Mouse (Mus musculus) limb, embryonic 14.5 days (tissue): ENCODE results near the gene Invs. TPM values are rescaled to one million over a fixed set of nuclear protein-coding genes. Genes with fewer than 3 reads are reported as not detected.

Experiments
- ATAC-seq: fragments of 200-750 bp; cut with Nextera tagmentation; 2 replicates; pipeline ENCODE4 v1.8.0; 2017; ENCODE audit warnings: low read depth, moderate number of reproducible peaks, moderate TSS enrichment; ENCODE audit not compliant: low FRiP score
- DNase-seq: peaks from one replicate; pipeline ENCODE4 v3.0.0-alpha.2; 2015; ENCODE audit warnings: low spot score
- H3K27ac ChIP-seq: fragments of 300-500 bp; sonication (generic); replicated peaks from 2 replicates; pipeline ENCODE4 v1.5.1; 2014; ENCODE audit warnings: low read depth, mild to moderate bottlenecking, low read length, moderate library complexity, mixed read lengths
- H3K27me3 ChIP-seq: fragments of 300-500 bp; sonication (generic); 2 replicates; pipeline ENCODE4 v1.6.1; 2014; ENCODE audit warnings: low read length, mixed read lengths; ENCODE audit not compliant: control insufficient read depth, insufficient read depth
- H3K36me3 ChIP-seq: fragments of 300-500 bp; sonication (generic); 2 replicates; pipeline ENCODE4 v1.6.1; 2014; ENCODE audit warnings: mild to moderate bottlenecking, low read length, moderate library complexity, mixed read lengths; ENCODE audit not compliant: control insufficient read depth, insufficient read depth
- H3K4me1 ChIP-seq: fragments of 300-500 bp; sonication (generic); 2 replicates; pipeline ENCODE4 v1.6.1; 2014; ENCODE audit warnings: antibody characterized with exemption, low read length, mixed read lengths; ENCODE audit not compliant: control insufficient read depth, insufficient read depth
- H3K4me2 ChIP-seq: fragments of 300-500 bp; sonication (generic); replicated peaks from 2 replicates; pipeline ENCODE4 v1.6.1; 2014; ENCODE audit warnings: low read depth, mild to moderate bottlenecking, low read length, moderate library complexity; ENCODE audit not compliant: severe bottlenecking
- H3K4me3 ChIP-seq: fragments of 300-500 bp; sonication (generic); replicated peaks from 2 replicates; pipeline ENCODE4 v1.5.1; 2014; ENCODE audit warnings: low read length
- H3K9ac ChIP-seq: fragments of 300-500 bp; sonication (generic); 2 replicates; pipeline ENCODE4 v1.6.1; 2014; ENCODE audit warnings: mild to moderate bottlenecking, low read depth, low read length, moderate library complexity; ENCODE audit not compliant: severe bottlenecking
- H3K9me3 ChIP-seq: fragments of 300-500 bp; sonication (generic); 2 replicates; pipeline ENCODE4 v1.6.1; 2016; ENCODE audit warnings: low read length; ENCODE audit not compliant: control insufficient read depth
- POLR2A ChIP-seq: fragments of 200-500 bp; IDR thresholded peaks from 2 replicates; pipeline ENCODE4 v1.8.0; 2012; ENCODE audit warnings: inconsistent platforms, mild to moderate bottlenecking, moderate library complexity, borderline replicate concordance; ENCODE audit not compliant: insufficient read depth, insufficient read length; ENCODE audit errors: extremely low read depth
- WGBS: fragments of 180-500 bp; shearing (Covaris S2); extraction: QIAGEN DNeasy Blood & Tissue Kit; methylation state at CpG from one replicate; pipeline ENCODE4 v1.1.7; 2014; 5-methylcytosine and 5-hydroxymethylcytosine counted together
- polyA plus RNA-seq, 2 experiments: library from polyadenylated mRNA; depleted of rRNA in 1 of 2; stranded (reverse) in 1 of 2; unstranded in 1 of 2; fragments of >200 nt; fragmentation: Nextera tagmentation in 1 of 2; extraction: Ambion mirVana in 1 of 2; gene quantifications; 2 replicates each; pipeline versions ENCODE4 v1.2.1 to v1.2.3; 2012 to 2014

Invs gene
- polyA plus RNA-seq, 2 experiments = 6.5 to 7.8 TPM

DNA sequence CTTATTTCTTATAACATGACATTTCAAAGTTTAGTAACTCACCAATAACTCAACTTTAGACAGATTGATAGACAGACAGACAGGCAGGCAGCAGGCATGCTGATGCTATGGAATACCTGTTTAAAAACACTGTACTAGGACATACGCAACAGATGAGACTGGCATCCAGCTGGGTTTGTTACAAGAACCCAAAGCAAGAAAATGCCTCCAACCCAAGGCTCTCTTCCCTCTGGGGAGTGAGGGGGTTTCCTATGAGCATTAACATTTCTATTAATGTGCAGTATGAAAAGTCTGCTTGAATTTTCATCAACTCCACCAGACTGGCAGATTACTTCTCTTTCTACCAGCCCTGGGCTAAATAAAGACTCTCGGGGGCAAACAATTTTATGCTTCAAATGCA lies 35.3 kb upstream of the Invs start:
- Histone ChIP-seq H3K9ac (no peak overlapping the region), H3K27ac (no peak overlapping the region), H3K4me2 (no peak overlapping the region), H3K4me3 (no peak overlapping the region), H3K4me1 (no peaks in the 10 kb centered on the region), H3K27me3 (no peaks in the 10 kb centered on the region), H3K36me3 (peaks cover 5% of the 10 kb centered on the region; the same call in 1 of the 2 replicates), H3K9me3 (no peaks in the 10 kb centered on the region)
- no peak for ATAC-seq
- 84% methylated on average over 2 of the region's 2 CpGs for WGBS
- no peak for DNase-seq
- no peak for TF ChIP-seq POLR2A

DNA sequence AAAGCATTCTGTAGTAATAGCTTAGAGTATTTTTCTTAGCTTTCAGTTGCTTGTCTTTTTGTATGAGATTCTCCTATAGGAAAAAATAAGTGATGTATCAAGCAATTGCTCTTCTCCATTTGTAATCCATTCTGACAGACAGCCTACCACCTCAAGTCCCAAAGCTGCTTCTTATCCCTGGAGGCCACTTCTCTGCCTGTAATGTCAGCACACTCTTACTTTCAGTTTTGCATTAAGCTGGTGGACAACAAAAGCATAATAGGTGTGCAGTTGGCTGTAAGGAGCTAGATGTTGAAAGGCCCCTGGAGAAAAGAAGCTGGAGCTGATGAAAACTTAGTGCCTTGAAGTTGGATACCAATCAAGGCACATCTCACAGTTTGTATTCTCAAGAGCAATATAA lies 26.3 kb upstream of the Invs start:
- ATAC-seq (no peak), DNase-seq (no peak)
- H3K27ac ChIP-seq = no peak overlapping the region
- no peak overlapping the region for H3K4me2 ChIP-seq
- H3K4me3 ChIP-seq = no peak overlapping the region
- no peaks in the 10 kb centered on the region for H3K9me3 ChIP-seq
- no peaks in the 10 kb centered on the region for H3K36me3 ChIP-seq
- H3K9ac ChIP-seq = no peak overlapping the region
- no peaks in the 10 kb centered on the region for H3K27me3 ChIP-seq
- H3K4me1 ChIP-seq = no peaks in the 10 kb centered on the region
- no peak for TF ChIP-seq POLR2A

DNA sequence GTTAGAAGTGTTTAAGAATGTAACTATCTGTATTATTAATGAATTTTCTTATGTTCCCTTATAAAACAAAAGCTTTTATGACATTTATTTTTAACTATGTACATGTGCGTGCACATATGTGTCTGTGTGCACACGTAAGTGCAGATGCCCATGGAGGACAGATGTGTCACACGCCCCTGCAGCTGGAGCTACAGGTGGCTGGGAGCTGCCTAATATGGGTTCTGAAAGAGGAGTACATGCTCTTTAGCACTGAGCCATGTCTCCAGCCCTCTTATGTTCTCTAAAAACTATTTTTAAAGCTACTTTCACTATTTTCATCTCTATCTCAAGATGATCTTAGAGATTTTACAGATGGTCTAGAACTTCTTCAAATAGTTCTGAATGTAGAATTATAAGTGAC lies 21.5 kb upstream of the Invs start:
- Histone ChIP-seq H3K9ac (no peak overlapping the region), H3K9me3 (no peaks in the 10 kb centered on the region), H3K4me1 (no peaks in the 10 kb centered on the region), H3K27ac (no peak overlapping the region), H3K36me3 (no peaks in the 10 kb centered on the region), H3K4me2 (no peak overlapping the region), H3K4me3 (no peak overlapping the region), H3K27me3 (no peaks in the 10 kb centered on the region)
- ATAC-seq (no peak), DNase-seq (no peak)
- TF ChIP-seq POLR2A = no peak
- 80% methylated on average over 3 of the region's 3 CpGs for WGBS

DNA sequence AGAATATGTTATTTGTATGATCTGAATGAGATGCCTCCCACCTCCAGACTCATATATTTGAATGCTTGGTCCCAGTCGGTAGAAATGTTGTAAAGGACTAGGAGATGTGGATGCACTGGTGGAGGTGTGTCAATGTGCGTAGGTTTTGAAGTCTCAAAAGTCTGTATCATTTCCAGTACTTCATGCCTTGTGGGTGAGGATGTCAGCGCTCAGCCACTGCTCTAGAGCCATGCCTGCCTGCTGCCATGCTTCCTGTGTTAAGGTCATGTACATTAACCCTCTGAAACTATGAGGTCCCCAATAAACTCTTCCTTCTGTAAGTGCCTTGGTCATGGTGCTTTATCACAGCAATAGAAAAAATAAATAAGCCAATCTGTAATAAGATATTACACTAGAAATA lies 11.9 kb upstream of the Invs start:
- ATAC-seq (no peak), DNase-seq (no peak)
- Histone ChIP-seq H3K9me3 (no peaks in the 10 kb centered on the region), H3K4me3 (no peak overlapping the region), H3K27ac (no peak overlapping the region), H3K4me1 (no peaks in the 10 kb centered on the region), H3K27me3 (no peaks in the 10 kb centered on the region), H3K9ac (no peak overlapping the region), H3K36me3 (no peaks in the 10 kb centered on the region), H3K4me2 (no peak overlapping the region)
- 82% methylated on average over 3 of the region's 3 CpGs for WGBS
- TF ChIP-seq POLR2A = no peak

DNA sequence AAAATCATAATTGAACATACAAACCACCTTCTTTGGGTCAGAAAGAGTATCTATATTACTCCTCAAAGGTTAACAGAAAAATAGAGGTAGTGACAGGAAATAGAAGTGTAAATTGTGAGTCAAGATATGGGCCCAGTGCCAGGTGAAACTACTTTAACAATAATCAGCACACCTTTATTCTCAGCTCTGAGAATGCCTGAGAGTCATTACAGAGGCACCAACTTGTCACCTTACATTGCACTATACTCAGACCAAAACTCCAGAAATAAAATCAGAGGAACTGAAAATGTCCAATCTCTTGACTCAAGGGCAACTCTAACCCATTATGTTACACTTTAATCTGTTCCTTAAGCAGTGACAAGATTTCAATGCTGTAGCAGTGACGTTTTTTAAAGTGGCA lies 11.4 kb upstream of the Invs start:
- ATAC-seq = no peak
- Histone ChIP-seq H3K4me1 (no peaks in the 10 kb centered on the region), H3K4me3 (no peak overlapping the region), H3K9ac (no peak overlapping the region), H3K36me3 (no peaks in the 10 kb centered on the region), H3K4me2 (no peak overlapping the region), H3K27ac (no peak overlapping the region), H3K27me3 (no peaks in the 10 kb centered on the region), H3K9me3 (no peaks in the 10 kb centered on the region)
- TF ChIP-seq POLR2A = no peak
- WGBS = 88% methylated on average over 1 of the region's 1 CpGs
- no peak for DNase-seq

DNA sequence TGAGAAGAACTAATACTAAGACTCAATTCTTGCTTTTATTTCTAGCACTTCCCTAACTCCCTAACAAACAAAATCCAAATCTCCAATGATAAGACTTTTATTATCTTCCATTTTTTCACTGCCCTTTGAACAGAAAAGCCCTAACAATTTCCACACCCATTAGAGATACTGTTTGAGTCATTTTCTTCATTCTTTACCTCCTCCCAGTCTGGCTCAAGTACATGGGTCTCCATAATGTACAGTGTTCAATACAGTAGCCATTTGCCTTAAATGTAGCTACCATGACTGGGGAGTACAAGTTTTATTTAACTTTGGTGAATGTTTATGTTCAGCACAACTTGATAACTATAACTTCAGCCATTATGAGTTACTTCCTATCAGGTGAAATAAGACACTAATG lies 9.0 kb upstream of the Invs start:
- no peak for TF ChIP-seq POLR2A
- H3K4me1 ChIP-seq = no peaks in the 10 kb centered on the region
- H3K9ac ChIP-seq = no peak overlapping the region
- H3K4me2 ChIP-seq = no peak overlapping the region
- H3K27ac ChIP-seq = no peak overlapping the region
- H3K9me3 ChIP-seq = no peaks in the 10 kb centered on the region
- H3K27me3 ChIP-seq = no peaks in the 10 kb centered on the region
- H3K4me3 ChIP-seq = no peak overlapping the region
- ATAC-seq (no peak), DNase-seq (no peak)
- no peaks in the 10 kb centered on the region for H3K36me3 ChIP-seq
